Mouse (Mus musculus) myocyte (in vitro differentiated cells): Measurements from ENCODE around the gene Clptm1. TPM values are rescaled to one million over a fixed set of nuclear protein-coding genes. Genes with fewer than 3 reads are reported as not detected.
"Not testable (repeated sequence)": the region's sequence is repeated elsewhere in the genome, so short reads cannot be mapped to it uniquely, and the experiment has no call there.

Experiments used
- H3K27me3 ChIP-seq: one replicate; pipeline ENCODE4 v1.6.1; 2011; ENCODE audit not compliant: control insufficient read depth, insufficient read depth, insufficient read length
- H3K36me3 ChIP-seq: one replicate; pipeline ENCODE4 v1.6.1; 2011; ENCODE audit not compliant: control insufficient read depth, insufficient read depth
- H3K4me2 ChIP-seq: one replicate; pipeline ENCODE4 v1.6.1; 2011; ENCODE audit warnings: low read depth, control low read depth
- H3K4me3 ChIP-seq: one replicate; pipeline ENCODE4 v1.5.1; 2011; ENCODE audit warnings: mild to moderate bottlenecking, control low read depth, moderate library complexity
- H3K79me2 ChIP-seq: one replicate; pipeline ENCODE4 v1.6.1; 2011; ENCODE audit not compliant: control insufficient read depth, insufficient read depth
- H3ac ChIP-seq: one replicate; pipeline ENCODE4 v1.6.1; 2011; ENCODE audit not compliant: control insufficient read depth, insufficient read length
- CEBPB ChIP-seq: IDR thresholded peaks from 2 replicates; pipeline ENCODE4 v1.6.1; 2011; ENCODE audit warnings: mild to moderate bottlenecking, moderate library complexity; ENCODE audit not compliant: poor library complexity, insufficient read depth, severe bottlenecking
- E2F4 ChIP-seq: IDR thresholded peaks from one replicate; pipeline ENCODE4 v1.6.1; 2011; ENCODE audit warnings: mild to moderate bottlenecking, control low read depth, moderate library complexity; ENCODE audit not compliant: insufficient read depth
- MAX ChIP-seq: IDR thresholded peaks from one replicate; pipeline ENCODE4 v1.6.1; 2011; ENCODE audit warnings: low read depth, mild to moderate bottlenecking, control low read depth
- MYOD1 ChIP-seq, 3 experiments: IDR thresholded peaks; one replicate each; pipeline ENCODE4 v1.6.1; 2011; ENCODE audit warnings: control low read depth in 2 of 3, low read depth in 2 of 3, mild to moderate bottlenecking in 2 of 3, moderate library complexity in 1 of 3; ENCODE audit not compliant: insufficient read length in 2 of 3, control insufficient read depth in 1 of 3
- MYOG ChIP-seq, 3 experiments: IDR thresholded peaks; one replicate each; pipeline ENCODE4 v1.6.1; 2011; ENCODE audit warnings: control low read depth in 2 of 3, low read depth in 2 of 3, mild to moderate bottlenecking in 2 of 3; ENCODE audit not compliant: insufficient read length in 2 of 3, control insufficient read depth in 1 of 3, insufficient read depth in 1 of 3
- POLR2A ChIP-seq: IDR thresholded peaks from one replicate; pipeline ENCODE4 v1.6.1; 2011; ENCODE audit warnings: low read depth, mild to moderate bottlenecking, control low read depth, moderate library complexity; ENCODE audit not compliant: insufficient read length
- POLR2AphosphoS2 ChIP-seq: IDR thresholded peaks from one replicate; pipeline ENCODE4 v1.6.1; 2011; ENCODE audit warnings: low read depth, control low read depth; ENCODE audit not compliant: insufficient read length
- REST ChIP-seq: IDR thresholded peaks from one replicate; pipeline ENCODE4 v1.6.1; 2011; ENCODE audit warnings: mild to moderate bottlenecking, control low read depth, moderate library complexity; ENCODE audit not compliant: insufficient read depth, insufficient read length
- SRF ChIP-seq: IDR thresholded peaks from one replicate; pipeline ENCODE4 v1.6.1; 2011; ENCODE audit warnings: low read depth; ENCODE audit not compliant: control insufficient read depth, insufficient read length
- TCF12 ChIP-seq: IDR thresholded peaks from one replicate; pipeline ENCODE4 v1.6.1; 2011; ENCODE audit warnings: mild to moderate bottlenecking, control low read depth; ENCODE audit not compliant: poor library complexity, insufficient read depth, severe bottlenecking
- TCF3 ChIP-seq: IDR thresholded peaks from one replicate; pipeline ENCODE4 v1.6.1; 2011; ENCODE audit warnings: low read depth, control low read depth; ENCODE audit not compliant: insufficient read length
- USF1 ChIP-seq: IDR thresholded peaks from one replicate; pipeline ENCODE4 v1.6.1; 2011; ENCODE audit warnings: low read depth, mild to moderate bottlenecking, control low read depth, moderate library complexity
- polyA plus RNA-seq: library from polyadenylated mRNA; unstranded; fragments of >200 nt; fragmentation: generic; extraction: Trizol; gene quantifications from one replicate; pipeline ENCODE4 v1.2.1, GENCODE M21; 2012; ENCODE audit warnings: missing spikeins

Clptm1 gene
- polyA plus RNA-seq, 1 experiment = 126 TPM

- TF ChIP-seq POLR2AphosphoS2 = no peak
- TF ChIP-seq POLR2A = no peak
- TF ChIP-seq USF1 = no peak
- no peak for TF ChIP-seq REST
- TF ChIP-seq MAX = no peak
These were observed 26.0 kb upstream of the Clptm1 start for GRCm38 (mm10) chr7:19690845-19691244.

DNA sequence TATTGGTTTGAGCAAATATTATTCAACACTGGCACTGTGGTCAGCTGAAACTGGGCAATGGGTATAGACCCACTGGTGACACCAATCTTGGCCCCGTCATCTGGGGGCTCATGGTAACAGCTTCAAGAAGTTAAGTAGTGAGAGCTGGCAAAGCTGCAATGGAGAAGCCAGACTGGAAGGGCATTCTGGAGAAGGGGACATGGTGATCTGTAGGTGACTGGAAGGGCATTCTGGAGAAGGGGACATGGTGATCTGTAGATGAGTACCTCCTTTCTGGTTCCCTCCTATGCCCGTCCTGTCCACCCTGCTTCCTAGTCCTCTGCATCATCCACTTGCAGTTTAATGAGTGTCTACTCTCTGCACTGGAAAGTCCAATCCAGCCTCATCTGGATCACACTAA, 23.8 kb upstream of the Clptm1 start:
- Histone ChIP-seq H3K27me3 (peaks cover 15% of the 10 kb centered on the region), H3K36me3 (no peaks in the 10 kb centered on the region), H3K4me3 (no peak overlapping the region), H3K79me2 (no peaks in the 10 kb centered on the region), H3ac (no peak overlapping the region), H3K4me2 (no peak overlapping the region)
- TF ChIP-seq REST = no peak
- TF ChIP-seq POLR2A = no peak
- TF ChIP-seq MAX = no peak
- TF ChIP-seq USF1 = no peak
- no peak for TF ChIP-seq MYOD1 (IDR thresholded peaks at IDR 0.05; ENCODE audit: control insufficient read depth in 1 of 3, insufficient read length in 2 of 3, low read depth in 2 of 3)
- TF ChIP-seq TCF3 = no peak
- TF ChIP-seq POLR2AphosphoS2 = no peak
- no peak for TF ChIP-seq TCF12

More at GRCm38 (mm10) chr7:19690845-19691244, 26.0 kb upstream of the Clptm1 start:
- no peaks in the 10 kb centered on the region for H3K36me3 ChIP-seq
- H3K4me2 ChIP-seq = no peak overlapping the region
- no peaks in the 10 kb centered on the region for H3K79me2 ChIP-seq
- peaks cover 8% of the 10 kb centered on the region for H3K27me3 ChIP-seq
- no peak overlapping the region for H3ac ChIP-seq
- no peak overlapping the region for H3K4me3 ChIP-seq

DNA sequence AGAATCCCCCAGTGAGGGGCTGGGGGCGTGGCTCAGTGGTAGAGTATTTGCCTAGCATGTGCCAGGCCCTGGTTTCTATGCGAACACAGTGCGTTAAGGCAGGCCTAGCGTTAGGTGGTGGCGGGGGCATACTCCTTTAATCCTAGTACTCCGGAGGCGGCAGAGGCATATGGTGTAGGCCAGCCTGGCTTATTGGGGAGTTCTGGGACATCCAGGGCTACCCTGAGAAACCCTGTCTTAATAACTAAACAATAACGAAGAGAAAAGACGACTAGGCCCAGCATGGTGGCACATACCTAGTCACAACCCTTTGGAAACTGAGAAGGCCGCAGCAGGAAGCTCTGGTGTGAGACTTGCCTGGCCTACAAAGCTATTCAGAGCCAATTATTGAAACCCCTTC, 23.3 kb upstream of the Clptm1 start:
- Histone ChIP-seq H3K4me3 (no peak overlapping the region), H3K4me2 (no peak overlapping the region), H3ac (no peak overlapping the region), H3K79me2 (no peaks in the 10 kb centered on the region), H3K27me3 (peaks cover 15% of the 10 kb centered on the region), H3K36me3 (no peaks in the 10 kb centered on the region)
- TF ChIP-seq USF1 (no peak), MYOD1 (IDR thresholded peaks at IDR 0.05; ENCODE audit: control insufficient read depth in 1 of 3, insufficient read length in 2 of 3, low read depth in 2 of 3) (no peak), E2F4 (no peak), REST (no peak), MYOG (IDR thresholded peaks at IDR 0.05; ENCODE audit: control insufficient read depth in 1 of 3, insufficient read depth in 1 of 3, insufficient read length in 2 of 3, low read depth in 2 of 3) (no peak), SRF (no peak)

- not testable (repeated sequence) for H3K4me2 ChIP-seq, H3K36me3 ChIP-seq, H3K79me2 ChIP-seq, H3ac ChIP-seq, H3K4me3 ChIP-seq
- H3K27me3 ChIP-seq = peaks cover 15% of the 10 kb centered on the region
These were observed 22.2 kb upstream of the Clptm1 start for GRCm38 (mm10) chr7:19686927-19687583.

GRCm38 (mm10) chr7:19686521-19686920, 21.7 kb upstream of the Clptm1 start:
- Histone ChIP-seq H3K27me3 (peaks cover 16% of the 10 kb centered on the region), H3ac (no peak overlapping the region), H3K4me3 (no peak overlapping the region), H3K4me2 (no peak overlapping the region), H3K79me2 (no peaks in the 10 kb centered on the region), H3K36me3 (no peaks in the 10 kb centered on the region)
- TF ChIP-seq SRF (no peak), REST (no peak), CEBPB (no peak), TCF12 (no peak), TCF3 (no peak), POLR2AphosphoS2 (no peak), POLR2A (no peak), E2F4 (no peak)

DNA sequence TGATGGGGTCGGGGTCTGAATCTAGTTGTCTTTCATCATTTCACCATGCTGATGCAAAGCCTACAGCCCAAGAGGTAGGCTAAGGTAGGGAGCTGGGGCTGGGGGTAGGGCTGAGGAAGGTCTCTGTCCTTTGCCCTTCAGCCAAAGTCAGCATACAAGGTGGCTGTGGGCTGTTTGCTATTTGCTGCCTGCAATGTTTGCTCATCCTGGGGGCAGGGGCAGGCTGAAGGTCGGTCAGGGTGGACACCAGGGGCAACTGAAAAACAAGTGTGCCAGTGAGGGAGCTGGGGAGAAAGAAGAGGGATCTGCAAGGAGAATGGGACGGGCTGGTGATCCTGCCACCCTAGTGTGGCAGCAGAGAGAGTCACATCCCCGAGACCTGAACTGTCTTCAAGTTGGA, 20.5 kb upstream of the Clptm1 start:
- H3K79me2 ChIP-seq = no peaks in the 10 kb centered on the region
- no peak for TF ChIP-seq MYOG (IDR thresholded peaks at IDR 0.05; ENCODE audit: control insufficient read depth in 1 of 3, insufficient read depth in 1 of 3, insufficient read length in 2 of 3, low read depth in 2 of 3)
- no peak for TF ChIP-seq POLR2AphosphoS2
- TF ChIP-seq REST = no peak
- no peak for TF ChIP-seq MAX
- TF ChIP-seq USF1 = no peak
- no peak for TF ChIP-seq TCF12
- TF ChIP-seq SRF = no peak
- no peak for TF ChIP-seq TCF3
- TF ChIP-seq E2F4 = no peak
- no peak for TF ChIP-seq POLR2A
- TF ChIP-seq CEBPB = no peak
- TF ChIP-seq MYOD1 (IDR thresholded peaks at IDR 0.05; ENCODE audit: control insufficient read depth in 1 of 3, insufficient read length in 2 of 3, low read depth in 2 of 3) = no peak
- H3K36me3 ChIP-seq = no peaks in the 10 kb centered on the region

More for the DNA sequence above, 20.5 kb upstream of the Clptm1 start:
- Histone ChIP-seq H3ac (no peak overlapping the region), H3K4me3 (no peak overlapping the region), H3K4me2 (no peak overlapping the region), H3K27me3 (peaks cover 24% of the 10 kb centered on the region)
